Mouse (Mus musculus) bone marrow, adult 2 months (tissue): ENCODE results near the gene Efcab3.

ENCODE experiments used
- CTCF ChIP-seq: fragments of 200-500 bp; IDR thresholded peaks from 2 replicates; pipeline ENCODE4 v1.5.1; 2011; ENCODE audit warnings: low read length, control low read depth; ENCODE audit not compliant: control insufficient read depth, insufficient read depth
- POLR2A ChIP-seq: fragments of 200-500 bp; IDR thresholded peaks from 2 replicates; pipeline ENCODE4 v1.6.1; 2011; ENCODE audit warnings: low read depth, mild to moderate bottlenecking, control low read depth, low read length, borderline replicate concordance; ENCODE audit not compliant: control insufficient read depth

DNA sequence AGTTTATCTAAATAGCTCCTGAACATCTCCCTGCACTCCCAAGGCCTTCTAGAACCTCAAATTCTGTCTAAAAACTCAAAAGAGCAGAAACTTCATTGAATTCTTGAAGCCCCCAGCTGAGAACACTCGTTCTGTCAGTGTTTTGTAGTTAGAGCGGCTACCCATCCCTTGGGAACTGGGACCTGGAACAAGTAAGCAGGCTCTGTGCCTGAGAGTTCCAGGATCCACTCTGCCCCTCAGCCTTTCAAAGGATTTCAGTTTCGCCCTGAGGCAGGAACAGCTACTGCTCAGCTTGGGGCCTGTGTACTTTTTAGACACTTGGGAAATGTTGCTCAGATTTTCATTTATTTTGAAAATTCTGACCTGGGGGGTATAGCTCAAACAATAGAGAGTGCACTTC is 83.2 kb downstream of the Efcab3 start, which contains the start of gene Gm10842:
- TF ChIP-seq CTCF (no peak), POLR2A (no peak)
